Mouse (Mus musculus): ENCODE data around the gene Ppt2.

The Ppt2 gene

DNA sequence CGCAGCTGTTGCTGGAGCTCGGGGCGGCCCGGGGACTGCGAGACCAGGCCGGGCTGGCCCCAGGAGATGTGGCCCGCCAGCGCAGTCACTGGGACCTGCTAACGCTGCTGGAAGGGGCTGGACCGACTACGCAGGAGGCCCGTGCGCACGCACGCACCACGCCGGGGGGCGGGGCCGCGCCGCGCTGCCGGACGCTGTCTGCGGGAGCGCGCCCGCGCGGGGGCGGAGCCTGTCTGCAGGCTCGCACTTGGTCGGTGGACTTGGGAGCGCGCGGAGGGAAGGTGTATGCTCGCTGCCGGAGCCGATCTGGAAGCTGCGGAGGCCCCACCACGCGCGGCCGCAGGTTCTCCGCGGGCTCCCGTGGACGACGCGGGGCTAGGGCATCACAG, 40.9 kb downstream of the Ppt2 start:
- peak; percentile 95 for DNase-seq (ENCODE audit: low spot score)

DNA sequence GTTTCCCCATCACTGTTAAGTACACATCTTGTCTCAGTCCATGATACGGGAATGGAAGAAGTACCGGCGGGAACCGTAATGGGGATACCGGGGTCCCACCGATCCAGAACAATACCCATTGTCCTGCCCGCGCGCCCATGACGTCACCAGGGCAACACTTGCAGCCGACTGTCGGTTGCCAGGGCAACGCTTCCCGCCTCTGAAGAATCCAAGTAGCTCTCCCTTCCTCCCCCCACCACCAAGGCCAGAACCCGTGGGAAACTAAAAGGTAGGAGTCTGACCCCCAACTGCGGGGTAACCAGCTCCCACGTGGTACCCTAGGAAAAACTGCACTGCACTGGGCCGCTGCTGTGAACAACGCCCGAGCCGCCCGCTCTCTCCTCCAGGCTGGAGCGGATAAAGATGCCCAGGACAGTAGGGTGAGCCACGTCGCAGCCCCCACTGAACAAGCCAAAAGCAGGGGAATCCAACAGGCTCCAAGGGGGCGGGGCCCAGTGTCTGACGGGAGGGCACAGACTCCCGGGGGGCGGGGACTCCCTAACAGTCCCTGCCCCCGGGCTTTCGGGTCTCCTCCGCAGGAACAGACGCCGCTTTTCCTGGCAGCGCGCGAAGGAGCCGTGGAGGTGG, 41.4 kb downstream of the Ppt2 start:
- peak; percentile 52 for DNase-seq (ENCODE audit: low spot score)

- no peak for DNase-seq (ENCODE audit: low spot score)
Observed at GRCm38 (mm10) chr17:34585877-34586771, 42.2 kb downstream of the Ppt2 start.

DNA sequence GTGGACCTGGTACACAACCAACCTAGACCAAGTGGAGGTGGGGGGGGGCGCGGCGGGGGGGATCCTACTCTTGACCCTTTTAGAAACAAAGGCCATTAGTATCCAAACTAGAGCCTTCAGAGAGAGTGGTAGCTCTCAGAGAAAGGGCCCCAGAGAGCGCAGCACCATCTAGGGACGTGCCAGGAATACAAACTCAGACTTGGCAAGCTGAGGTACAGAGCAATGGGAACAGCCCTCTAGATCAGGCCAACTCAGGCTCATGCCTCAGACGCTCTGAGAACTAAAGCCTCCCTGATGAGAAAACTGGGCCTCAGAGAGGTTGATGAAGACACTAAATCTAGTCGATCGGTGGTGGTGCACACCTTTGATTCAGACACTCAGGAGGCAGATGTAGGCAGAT, 43.2 kb downstream of the Ppt2 start:
- no peak for DNase-seq (ENCODE audit: low spot score)

- no peak for DNase-seq (ENCODE audit: low spot score)
Observed at GRCm38 (mm10) chr17:34583819-34584218, 44.5 kb downstream of the Ppt2 start.

- no peak for DNase-seq (ENCODE audit: low spot score)
Observed at GRCm38 (mm10) chr17:34583397-34583796, 44.9 kb downstream of the Ppt2 start.

- no peak for DNase-seq (ENCODE audit: low spot score)
Observed at GRCm38 (mm10) chr17:34582528-34582927, 45.8 kb downstream of the Ppt2 start.

GRCm38 (mm10) chr17:34578070-34578469, 50.2 kb downstream of the Ppt2 start:
- no peak for DNase-seq (ENCODE audit: low spot score)

DNA sequence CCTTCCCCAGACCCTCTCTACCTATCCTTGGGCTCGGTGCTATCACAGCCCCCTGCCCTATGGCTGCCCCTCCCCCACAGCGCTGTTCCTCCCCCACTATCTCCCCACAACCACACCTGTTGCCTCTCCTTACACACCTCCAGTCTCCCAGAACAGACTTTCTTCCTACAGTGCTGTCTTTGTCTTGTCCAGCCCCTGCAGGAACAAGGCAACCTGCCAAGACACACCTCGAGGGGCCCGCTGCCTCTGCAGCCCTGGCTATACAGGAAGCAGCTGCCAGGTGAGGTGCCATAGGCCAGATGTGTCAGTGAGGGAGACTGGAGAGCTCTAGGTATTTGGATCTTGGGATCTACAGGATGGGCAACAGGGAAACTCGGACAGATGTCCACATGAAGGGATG, 51.7 kb downstream of the Ppt2 start:
- DNase-seq (ENCODE audit: low spot score) = no peak

- no peak for DNase-seq (ENCODE audit: low spot score)
Observed at GRCm38 (mm10) chr17:34572361-34572760, 55.9 kb downstream of the Ppt2 start.

GRCm38 (mm10) chr17:34571875-34572274, 56.4 kb downstream of the Ppt2 start:
- DNase-seq (ENCODE audit: low spot score) = no peak

GRCm38 (mm10) chr17:34569919-34570318, 58.4 kb downstream of the Ppt2 start:
- DNase-seq (ENCODE audit: low spot score) = no peak

DNA sequence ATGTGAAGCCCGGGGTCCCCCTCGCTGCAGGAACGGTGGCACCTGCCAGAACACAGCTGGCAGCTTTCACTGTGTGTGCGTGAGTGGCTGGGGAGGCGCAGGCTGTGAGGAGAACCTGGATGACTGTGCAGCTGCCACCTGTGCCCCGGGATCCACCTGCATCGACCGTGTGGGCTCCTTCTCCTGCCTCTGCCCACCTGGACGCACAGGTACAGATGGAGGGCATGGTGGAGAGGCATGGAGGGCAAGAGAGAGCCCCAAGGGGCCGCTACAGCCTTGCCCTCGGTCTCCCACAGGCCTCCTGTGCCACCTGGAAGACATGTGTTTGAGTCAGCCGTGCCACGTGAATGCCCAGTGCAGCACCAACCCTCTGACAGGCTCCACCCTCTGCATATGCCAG, 59.9 kb downstream of the Ppt2 start:
- no peak for DNase-seq (ENCODE audit: low spot score)

- no peak for DNase-seq (ENCODE audit: low spot score)
Observed at GRCm38 (mm10) chr17:34567311-34567710, 61.0 kb downstream of the Ppt2 start.

Data from ovary, postnatal 10 days (tissue).